Mouse (Mus musculus): ENCODE measurements at regions not wholly inside any gene's neighbourhood (a gene's known extent, or its start where the extent isn't known, plus 50 kb on each side); places are given as distances from the start of the nearest gene placed in this dataset.

DNA sequence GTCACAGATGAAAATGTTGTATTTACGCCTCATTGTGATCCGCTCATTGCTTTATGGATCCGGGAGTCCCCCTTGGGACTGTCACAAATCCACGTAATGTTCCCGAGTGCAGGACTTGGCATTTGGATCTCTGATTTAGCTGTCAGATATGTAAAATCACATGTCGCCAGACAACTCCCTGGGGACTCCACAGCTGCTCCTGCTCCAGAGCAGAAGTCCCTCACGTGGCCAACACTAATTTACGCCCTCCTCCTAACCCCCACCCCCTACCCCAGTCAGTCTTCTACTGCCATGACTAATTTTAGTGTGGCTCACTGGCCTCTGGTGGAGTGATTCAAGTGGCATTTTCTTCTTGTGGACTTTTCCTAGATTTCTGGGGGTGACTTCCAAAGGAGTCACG is 348.9 kb downstream of the Cd83 start:
- no peak for DNase-seq (ENCODE audit: low spot score)

DNA sequence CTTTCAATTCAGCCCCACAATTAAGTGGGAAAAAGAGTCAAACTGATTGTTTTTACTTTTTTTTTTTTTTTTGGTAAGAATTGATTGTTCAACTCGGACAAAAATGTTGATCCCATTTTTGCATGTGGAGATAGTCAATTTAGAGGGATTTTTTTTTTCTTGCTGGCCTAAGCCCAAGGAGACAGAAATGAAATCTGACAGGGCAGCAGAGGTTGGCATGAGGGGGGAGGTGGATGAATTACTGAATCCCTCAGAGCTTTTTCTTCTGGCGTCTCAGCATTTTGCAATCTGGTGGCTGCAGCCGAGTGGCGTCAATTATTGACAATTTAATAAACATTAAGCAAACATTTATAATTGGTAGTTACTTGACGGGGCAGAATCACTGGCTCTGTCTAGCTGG is 356.6 kb downstream of the Cd83 start:
- no peak for DNase-seq (ENCODE audit: low spot score)

DNA sequence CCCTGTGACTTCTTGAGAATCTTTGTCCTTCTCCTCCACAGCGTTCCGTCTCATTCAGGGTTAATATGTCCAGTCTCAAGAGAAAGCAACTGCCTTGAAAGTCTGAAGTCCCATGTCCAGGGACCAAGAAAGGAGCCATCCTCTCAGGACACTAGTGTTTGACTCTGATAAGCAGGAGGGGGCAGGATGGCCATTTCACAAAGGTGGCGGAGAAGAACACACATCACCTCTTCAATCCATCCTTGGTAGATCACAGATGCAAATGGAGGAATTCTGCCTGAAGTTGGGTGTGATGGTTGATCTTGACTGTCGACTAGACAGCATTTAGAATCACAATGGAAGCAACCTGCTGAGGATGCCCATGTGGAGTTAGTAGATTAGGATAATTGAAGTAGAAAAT is 360.9 kb downstream of the Cd83 start:
- DNase-seq (ENCODE audit: low spot score): no peak

DNA sequence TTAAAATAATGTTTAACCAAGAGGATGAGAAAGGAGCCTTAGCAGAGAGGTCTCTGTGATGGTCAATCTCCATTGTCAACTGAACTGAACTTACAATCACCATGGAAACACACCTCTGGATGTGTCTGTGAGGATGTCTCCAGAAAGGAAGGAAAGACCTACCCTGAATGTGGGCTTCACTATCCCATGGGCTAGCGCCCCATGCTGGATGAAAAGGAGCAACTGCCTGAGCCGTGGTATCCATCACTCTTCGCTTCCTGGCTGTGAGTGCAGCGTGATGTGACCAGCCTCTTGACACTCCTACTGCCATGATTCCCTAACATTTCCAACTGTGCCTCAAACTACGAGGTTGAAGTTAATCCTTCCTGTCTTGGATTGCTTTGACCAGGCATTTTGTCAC is 363.3 kb downstream of the Cd83 start:
- no peak for DNase-seq (ENCODE audit: low spot score)

DNA sequence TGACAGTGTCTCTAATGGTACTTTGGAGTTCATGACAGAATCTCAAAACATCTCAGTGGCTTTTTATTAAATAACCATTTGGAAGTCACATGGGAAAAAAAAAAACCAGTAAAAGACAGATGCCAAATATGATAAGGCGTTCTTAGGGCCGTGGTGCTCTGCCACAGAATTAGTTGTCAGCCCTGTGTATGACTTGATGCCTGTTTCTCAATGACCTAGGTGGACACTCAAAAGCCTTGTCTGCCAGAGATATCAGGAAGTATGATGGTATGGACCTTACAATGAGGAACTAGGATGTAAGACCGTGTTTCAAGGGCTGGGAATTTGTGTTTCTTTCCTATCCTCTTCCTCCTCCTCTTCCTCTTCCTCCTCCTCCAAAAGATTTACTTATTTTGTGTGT is 364.9 kb downstream of the Cd83 start:
- DNase-seq (ENCODE audit: low spot score): no peak

DNA sequence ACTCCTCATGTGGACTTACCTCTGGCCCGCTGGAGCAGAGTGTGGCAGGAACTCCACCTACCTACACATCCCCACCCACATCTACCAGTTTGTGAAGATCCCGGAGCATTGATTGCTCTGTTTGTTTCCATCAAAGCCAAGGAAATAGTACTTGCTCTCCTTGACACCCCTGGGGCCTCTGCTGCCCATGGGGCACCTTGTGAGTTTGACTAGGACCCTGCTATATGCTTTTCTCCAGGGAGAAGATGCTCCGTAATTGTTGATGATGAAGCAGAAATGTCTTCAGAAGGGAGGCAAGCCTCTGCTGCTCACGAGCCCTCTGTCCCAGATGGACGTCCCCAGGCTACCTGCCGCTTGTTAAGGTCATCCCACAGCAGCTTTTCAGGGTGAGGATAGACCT is 367.0 kb downstream of the Cd83 start:
- DNase-seq (ENCODE audit: low spot score): no peak

DNA sequence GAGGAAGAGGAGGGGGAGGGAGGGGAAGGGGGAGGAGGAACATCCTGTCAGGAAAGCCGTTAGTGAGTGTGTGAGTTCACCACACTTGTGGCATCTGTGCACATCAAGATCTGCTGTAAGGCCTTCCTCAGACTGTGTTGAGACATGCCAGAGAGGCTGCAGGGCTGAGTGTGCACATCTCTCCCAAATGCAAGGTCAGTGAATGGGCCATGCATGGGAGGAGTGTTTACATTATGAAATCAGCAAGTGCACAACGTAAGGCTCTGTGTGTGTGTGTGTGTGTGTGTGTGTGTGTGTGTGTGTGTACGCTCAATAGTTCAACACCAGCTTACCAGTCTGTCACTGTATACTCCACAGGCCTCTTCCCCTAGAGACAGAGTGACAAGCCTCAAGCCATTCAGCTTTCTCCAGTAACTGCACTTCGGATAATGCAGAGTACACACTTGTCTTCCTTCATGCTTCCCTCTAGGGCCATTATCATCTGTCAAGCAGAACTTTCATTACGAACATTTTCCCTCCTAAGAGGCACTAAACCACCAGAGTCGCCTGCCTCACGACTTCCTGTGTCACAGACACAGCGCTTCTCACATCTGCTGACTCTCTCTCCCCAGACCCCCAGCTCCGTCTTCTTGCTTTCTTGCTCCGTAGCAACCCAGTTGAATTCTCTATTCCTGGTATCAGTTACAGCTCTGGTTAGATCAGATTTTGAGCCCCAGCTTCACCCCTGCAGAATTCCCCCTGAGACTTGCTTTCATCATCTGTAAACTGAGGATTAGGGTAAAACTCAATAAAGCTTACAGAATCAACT is 368.4 kb downstream of the Cd83 start:
- DNase-seq (ENCODE audit: low spot score): no peak

DNA sequence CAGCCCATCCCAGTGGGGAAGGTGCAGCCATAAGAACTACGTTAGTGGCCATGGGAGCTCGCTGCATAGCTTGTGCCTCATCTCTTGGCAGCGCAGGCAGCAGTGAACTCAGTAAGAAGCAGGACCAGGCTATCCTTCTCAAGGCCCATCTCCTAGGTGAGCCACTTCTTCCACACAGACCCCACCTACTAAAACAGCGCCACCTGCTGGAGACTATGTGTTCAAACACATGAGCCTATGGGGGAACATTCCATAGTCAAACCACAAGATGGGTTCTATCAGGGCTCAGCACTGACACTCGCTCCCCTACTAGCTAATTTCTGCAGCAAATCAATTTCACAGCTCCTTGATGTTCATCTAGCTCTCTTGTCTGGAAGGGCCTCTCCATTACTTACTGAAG is 369.2 kb downstream of the Cd83 start:
- DNase-seq (ENCODE audit: low spot score): no peak

DNA sequence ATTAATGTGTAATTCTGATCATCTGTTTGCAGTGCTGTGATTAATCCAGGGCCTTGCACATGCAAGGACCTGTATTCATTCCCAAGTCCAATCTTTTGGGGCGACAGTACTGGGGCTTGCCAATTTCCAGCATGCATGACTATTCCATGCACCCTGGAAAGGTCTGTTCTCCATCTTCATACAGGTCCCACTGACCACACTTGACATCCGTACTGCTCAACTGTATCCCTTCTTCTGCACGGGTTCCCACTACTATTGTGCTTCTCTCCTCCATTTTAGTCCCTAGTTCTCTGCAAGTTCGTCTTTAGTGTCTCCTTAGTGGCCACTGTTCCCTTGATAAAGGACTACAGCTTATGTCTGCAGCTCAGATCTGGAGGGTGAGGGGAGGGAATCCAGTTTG is 371.4 kb downstream of the Cd83 start:
- DNase-seq (ENCODE audit: low spot score): no peak

DNA sequence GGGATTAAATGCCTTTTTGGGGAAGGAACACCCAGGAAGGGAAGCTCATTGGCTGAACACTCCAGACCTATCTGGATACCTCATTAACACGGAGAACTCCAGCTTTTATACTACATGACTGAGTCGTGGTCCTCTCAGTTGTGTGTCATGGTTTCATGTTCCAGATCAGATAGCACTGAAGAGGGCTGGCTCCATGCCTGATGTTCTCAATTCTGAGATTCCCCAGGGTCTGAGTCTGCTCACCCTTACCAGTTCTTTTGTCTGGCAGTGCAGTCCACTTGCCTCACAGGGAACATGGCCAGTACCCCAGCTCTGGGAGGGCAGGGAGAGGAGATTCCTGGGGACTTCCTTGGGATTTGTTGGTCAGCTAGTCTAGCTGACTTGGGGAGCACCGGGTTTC is 372.0 kb downstream of the Cd83 start:
- no peak for DNase-seq (ENCODE audit: low spot score)

DNA sequence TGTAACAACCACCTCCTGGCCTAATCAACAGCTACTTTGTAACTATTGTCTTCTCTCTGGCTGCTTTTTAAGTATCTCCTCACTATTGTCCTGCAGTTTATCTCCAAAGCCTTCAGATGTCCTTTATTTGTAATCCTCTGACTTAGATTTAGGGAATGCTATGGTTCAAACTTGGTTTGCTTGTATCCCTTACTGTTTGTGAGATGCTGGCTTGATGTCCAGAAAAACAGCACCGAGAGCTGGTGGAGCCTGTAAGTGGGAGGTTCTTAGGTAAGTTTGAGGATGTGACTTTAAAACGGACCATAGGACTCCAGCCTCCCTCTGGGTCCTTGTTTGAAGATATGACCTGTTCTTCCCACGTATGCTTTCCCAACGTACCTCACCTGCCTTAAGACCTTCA is 372.7 kb downstream of the Cd83 start:
- DNase-seq (ENCODE audit: low spot score): no peak

DNA sequence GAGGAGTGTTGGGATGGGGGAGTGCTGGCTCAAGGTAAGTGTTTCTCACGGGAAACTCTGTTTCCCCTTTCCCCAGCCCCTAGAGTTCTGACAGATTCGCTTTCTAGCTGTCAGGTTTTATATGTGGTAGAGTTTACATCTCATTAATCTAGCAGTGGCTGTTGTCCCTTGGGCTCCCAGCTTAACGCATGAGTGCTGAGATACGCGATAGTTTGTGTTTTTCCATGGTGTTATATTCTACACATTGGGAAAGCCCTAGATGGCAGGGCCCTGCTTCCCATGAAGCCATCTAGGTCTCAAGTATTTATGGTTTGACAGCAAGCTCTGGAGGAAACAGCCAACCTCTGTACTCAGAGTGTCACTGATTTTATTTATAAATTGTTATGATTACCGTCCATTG is 373.8 kb downstream of the Cd83 start:
- DNase-seq (ENCODE audit: low spot score): no peak

DNA sequence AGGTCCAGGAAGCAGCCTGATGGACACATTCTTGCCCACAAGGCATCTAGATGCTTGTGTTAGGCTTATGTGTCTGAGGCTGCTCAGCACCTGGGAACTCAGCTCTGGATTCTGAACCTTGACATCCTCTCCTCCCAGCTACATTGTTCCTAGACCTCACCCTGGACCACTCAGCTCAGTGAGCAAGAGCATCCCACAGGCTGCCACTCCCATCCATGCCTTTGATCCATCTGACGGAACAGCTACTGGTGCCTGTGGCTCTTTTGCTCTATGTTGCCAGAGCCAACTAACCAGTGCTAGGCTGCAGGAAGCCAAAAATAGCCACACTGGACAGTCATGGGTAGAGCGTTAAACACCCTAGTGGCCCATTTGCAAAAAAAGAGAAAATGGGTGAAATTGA is 374.8 kb downstream of the Cd83 start:
- DNase-seq (ENCODE audit: low spot score): no peak

DNA sequence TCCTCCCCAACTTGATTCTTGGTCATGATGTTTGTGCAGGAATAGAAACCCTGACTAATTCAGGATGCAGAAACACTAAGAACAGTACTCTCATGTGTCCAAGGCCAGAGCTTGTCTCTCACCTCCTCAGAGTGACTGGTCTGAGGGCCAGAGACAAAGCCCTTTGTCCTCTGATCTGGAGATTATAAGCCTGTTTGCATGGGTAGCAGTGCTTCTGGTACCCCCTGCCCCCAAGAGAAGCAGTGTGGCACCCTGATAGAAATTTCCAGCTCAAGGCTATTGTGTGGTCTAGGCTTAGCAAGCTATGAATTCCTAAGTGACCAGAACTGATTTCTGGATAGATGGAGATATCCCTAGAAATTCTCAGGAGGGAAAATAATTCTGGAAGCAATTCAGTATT is 380.2 kb downstream of the Cd83 start:
- DNase-seq (ENCODE audit: low spot score): no peak

DNA sequence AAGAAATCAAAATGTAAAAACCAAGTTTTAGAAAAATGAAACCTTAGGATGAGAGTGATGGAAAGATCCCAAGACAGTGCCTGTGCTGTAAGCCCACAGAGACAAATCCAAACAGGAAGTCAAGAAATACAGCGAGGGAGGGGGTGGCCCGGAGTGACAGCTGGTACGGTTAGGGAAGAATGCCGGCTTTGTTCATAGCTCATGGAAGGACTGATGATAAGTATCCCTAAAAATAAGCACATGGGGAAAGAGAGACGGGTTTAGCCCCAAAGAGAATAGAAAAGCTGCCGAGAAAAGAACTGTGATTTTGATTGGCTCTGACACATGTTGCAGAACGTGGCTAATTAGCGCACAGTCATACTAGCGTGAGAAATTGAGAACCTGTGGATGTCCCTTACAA is 382.6 kb downstream of the Cd83 start:
- DNase-seq (ENCODE audit: low spot score): peak; percentile 25

DNA sequence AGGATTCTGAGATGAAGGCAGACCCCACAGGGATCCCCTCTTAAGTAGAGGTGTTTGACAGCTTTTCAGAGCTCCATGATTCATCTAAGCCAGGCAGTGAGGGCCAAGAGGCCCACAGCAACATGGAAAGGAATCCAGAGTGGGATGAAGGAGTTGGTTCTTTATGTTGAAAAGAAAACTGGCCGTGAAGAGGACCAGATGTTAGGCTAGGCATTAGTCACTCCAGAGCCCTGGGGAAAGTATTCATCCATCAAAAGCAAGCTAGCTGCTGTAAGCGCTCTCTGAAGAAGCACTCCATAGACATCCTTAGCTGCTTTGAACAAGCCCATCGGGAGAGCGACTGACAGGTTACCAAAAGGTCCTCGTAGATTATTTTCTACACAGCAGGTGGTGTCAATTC is 383.6 kb downstream of the Cd83 start:
- peak; percentile 38 for DNase-seq (ENCODE audit: low spot score)

DNA sequence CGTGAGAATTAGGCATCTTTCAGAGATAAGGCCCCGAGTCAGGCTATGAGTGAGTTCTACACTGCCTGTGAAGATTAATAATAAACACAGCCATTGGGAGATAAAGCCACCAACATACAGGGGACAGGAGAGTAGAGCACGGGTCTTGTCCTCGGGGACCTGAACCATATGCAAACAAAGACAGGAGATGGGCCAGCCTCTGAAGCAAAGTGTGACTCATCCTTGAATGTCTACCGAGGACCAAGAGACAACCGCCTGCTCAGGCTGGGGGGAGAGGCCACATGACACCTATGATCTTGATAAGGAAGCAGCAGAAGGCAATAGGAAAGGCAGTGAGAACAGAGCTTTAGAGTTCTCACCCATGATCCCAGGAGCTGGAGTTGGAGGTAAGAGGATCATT is 387.1 kb downstream of the Cd83 start:
- no peak for DNase-seq (ENCODE audit: low spot score)

DNA sequence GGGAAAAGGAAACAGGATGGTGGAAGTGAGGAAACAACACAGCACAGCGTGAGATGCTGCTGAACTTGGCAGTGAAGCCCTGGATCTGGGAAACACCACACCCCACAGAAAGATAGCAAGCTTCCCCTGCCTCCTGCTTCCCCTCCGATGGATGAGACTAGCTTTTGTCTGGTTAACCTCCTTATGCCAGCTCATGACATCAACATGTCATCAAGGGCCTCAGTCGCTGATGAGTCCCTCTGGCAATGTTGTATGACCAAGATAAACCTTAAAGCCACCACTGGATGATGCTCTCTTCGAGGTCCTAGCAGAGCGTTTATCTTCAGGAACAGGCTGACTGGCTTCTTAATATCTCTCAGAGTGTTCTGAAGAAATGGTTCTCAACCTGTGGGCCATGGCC is 388.1 kb downstream of the Cd83 start:
- DNase-seq (ENCODE audit: low spot score): no peak

DNA sequence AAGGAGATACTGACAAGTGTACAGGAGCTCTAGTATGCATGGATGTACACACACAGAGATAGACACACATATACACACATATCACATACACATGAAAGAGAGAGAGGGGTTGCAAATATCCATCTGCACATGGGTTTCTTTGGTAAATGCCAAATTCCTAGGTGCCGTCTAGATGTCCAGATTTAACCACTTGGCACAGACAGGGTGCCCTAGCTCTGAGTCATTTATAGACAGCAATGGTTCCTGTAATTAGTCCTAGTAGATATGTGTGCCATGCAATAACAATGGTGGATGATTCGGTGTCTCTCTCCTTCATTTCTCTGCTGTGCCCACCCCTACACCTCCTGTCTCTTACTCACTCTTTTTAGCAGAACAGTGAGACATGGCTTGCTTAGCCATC is 389.7 kb downstream of the Cd83 start:
- DNase-seq (ENCODE audit: low spot score): no peak

DNA sequence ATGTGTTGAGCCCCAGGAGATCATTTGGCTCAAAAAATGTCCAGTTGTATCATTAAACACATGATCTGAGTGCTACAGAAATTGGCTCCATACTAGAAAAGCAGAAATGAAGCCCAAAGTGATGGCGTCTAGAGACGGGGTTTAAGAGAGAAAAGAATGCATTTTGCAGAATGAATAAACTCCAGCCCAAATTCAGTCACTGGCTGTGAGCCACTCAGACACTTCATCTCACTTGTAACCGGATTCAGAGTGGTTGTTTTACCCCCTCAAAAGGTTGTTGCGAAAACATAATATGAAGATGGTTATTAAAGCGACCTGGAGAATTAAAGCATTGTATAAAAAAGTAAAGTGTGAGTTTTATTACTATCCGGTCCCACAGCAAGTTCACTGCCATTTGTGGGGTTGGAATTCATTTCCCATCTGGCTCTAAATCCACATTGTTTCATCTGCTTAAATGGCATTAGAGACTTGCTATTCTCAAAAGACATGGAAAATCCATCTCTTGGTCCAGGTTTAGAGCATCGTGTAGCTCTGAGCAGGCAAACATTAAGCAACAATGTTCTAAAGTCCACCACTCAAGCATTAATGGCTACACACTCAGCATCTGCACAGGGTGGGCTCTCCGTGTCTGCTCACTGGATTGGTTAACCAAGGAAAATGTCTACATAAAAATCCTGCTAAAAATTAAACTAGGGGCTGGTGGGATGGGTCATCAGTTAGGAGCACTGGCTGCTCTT is 390.9 kb downstream of the Cd83 start:
- no peak for DNase-seq (ENCODE audit: low spot score)

DNA sequence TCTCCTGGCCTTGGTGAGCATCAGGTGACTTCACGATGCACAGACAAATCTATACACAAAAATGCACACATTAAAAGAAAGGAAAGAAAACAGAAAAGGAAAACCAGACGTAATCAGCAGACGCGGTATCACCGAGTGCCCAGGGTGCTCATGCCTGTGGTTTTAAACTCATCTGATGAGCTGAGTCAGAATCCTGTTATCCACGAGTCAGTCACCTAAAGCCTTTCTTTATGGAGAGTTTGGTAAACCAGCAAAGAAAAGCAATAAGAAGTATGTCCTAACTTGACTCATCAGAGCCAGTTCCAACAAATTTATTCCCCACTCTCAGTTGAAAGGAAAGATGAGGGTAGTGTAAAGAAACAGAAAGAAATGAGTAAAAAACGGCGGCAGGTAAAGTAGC is 391.5 kb downstream of the Cd83 start:
- no peak for DNase-seq (ENCODE audit: low spot score)

DNA sequence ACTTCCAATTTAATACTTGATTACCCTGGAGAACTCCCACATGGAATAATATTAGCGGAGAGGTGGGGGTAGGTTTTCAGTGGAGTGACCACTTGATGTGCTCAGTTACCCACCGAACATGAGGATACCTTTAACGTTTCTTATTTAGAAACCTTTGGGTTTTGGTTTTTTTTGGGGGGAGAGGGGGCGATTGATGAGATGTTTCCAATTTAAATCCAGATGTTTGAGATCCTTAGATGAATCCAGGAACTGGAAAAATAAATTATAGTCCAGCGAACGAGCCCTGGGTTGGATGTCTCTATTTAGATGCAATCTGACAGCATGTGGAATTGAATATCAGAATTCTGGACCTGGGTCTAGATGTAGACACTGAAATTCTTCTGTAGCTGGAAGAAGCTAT is 393.4 kb downstream of the Cd83 start:
- no peak for DNase-seq (ENCODE audit: low spot score)

DNA sequence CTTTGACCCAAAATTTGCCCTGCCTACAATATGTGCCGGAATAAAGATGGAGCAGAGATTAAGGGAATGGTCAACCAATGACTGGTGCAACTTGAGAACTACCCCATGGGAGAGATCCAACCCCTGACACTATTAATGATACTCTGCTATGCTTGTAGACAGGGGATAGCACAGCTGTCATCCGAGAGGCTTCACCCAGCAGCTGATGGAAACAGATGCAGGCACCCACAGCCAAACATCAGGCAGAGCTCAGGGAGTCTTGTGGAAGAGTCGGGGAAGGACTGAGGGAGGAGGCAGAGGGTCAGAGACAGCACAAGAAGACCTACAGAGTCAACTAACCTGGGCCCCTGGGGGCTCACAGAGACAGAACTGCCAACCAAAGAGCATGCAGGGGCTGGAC is 395.8 kb downstream of the Cd83 start:
- DNase-seq (ENCODE audit: low spot score): no peak

Data from embryo, embryonic 10 days (tissue).